Mouse (Mus musculus): Measurements from ENCODE around the gene Olfr1124. TPM values are rescaled to one million over a fixed set of nuclear protein-coding genes. Genes with fewer than 3 reads are reported as not detected.
"Not testable (repeated sequence)": the region's sequence is repeated elsewhere in the genome, so short reads cannot be mapped to it uniquely, and the experiment has no call there.

The Olfr1124 gene
- 0.09 TPM in 1 of 2 replicates, not detected in the other for polyA plus RNA-seq (2015; fragmentation: Nextera tagmentation; extraction: Ambion mirVana)

DNA sequence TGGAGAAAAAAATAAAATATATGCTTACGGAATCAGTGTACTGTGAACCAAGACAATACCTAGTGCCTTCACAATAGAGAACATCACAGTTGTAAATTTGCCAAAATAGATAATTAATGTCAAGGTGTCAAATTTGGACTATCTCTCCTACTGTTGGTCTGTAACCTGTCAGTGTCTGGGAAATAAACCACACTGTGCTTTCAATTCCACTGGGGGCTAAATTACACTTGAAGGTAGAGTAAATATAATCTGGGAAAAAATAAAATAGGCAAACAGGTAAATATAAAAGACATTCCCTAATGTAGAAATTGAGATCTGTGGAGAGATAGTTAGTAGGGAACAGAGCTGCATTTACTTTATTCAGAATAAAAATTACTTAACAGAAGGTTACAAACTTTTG lies at the start of gene Olfr1124:
Gene Olfr1124 (plus strand): TSS at position 301 of the 400 bp plus-strand sequence.
- DNase-seq (ENCODE audit: low spot score): no peak

DNA sequence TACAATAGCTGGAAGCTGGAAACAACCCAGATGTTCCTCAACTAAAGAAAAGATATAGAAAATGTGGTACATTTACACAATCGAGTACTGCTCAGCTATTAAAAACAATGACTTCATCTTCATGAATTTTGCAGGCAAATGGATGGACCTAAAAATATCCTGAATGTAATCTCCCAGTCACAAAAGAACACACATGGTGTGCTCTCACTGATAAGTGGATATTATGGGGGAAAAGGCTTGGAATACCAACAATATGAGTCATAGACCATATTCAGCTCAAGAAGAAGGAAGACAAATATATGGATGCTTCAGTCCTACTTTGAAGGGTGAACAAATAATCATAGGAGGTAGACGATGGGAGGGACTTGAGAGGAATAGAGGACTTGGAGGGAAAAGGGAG lies 46.1 kb upstream of the Olfr1124 start:
- no peak for DNase-seq (ENCODE audit: low spot score)

DNA sequence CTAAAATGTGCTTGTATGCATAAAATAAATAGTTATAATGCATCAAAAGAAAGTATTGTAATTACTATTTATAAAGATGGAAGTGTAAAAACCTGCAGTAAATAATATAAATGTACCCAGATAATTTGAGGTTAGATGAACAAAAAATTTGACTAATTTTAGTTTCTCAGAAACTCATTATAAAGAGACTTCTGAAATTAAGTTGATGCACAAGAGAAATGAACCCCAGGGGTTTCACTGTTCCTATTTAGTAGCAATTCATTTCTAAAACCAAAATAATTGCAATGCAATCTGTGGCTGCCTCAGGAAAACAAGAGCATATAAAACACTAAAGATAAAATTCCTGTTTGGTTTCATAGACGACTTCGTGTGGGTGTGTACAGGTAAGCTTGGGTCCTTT lies 44.5 kb upstream of the Olfr1124 start, which contains the start of gene Olfr1122:
Gene Olfr1122 (plus strand): TSS at position 301 of the 400 bp plus-strand sequence.
- DNase-seq (ENCODE audit: low spot score): no peak

DNA sequence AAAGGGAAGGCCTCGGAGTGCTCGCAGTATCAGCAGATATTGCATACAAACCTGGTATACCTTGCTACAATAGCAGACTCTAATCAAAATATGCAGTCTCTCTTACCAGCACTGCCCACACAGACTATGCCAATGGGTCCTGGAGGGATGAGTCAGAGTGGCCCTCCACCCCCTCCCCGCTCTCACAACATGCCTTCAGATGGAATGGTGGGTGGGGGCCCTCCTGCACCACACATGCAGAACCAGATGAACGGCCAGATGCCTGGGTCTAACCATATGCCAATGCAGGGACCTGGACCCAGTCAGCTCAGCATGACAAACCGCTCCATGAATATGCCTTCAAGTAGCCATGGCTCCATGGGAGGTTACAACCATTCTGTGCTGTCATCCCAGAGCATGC lies 36.5 kb upstream of the Olfr1124 start:
- not testable (repeated sequence) for DNase-seq (ENCODE audit: low spot score)

DNA sequence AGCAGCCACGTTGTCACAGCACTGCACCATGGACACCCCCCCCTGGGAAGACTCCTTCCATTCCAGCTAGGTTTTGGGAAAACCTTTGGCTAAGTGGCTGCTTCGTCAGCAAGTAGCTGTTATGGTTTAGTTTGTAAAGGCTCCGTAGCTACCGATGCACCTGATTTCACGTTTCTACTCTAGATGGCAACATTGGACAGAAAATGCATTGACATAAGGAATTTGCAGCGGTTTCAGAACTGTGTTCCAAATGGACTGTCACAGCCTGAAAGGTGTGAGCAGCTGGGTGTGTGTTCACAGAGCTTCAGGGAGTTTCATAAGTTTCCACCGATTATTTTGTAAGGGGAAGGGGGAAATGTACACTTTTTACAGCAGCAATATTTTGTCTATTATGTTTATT lies 35.4 kb upstream of the Olfr1124 start:
- DNase-seq (ENCODE audit: low spot score): not testable (repeated sequence)

DNA sequence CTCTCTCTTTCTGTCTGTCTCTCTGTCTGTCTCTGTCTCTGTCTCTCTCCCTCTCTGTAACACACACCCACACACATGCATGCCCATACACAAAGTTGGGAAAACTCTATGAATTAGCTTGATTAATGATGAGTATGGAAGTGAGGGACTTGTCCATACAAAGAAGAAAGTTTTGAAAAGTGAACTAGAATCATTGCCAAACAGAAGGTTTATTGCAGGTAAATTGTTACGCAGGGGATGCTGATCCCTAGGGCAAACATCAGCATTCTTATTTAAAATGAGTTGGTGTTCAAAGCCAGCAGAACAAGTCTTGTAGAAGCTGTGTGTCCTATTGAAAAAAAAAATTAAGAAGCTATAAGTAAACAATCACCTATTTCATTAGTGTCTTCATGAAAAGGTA lies 13.7 kb upstream of the Olfr1124 start, which contains the start of gene Olfr1123:
Gene Olfr1123 (plus strand): TSS at position 301 of the 400 bp plus-strand sequence.
- no peak for DNase-seq (ENCODE audit: low spot score)

DNA sequence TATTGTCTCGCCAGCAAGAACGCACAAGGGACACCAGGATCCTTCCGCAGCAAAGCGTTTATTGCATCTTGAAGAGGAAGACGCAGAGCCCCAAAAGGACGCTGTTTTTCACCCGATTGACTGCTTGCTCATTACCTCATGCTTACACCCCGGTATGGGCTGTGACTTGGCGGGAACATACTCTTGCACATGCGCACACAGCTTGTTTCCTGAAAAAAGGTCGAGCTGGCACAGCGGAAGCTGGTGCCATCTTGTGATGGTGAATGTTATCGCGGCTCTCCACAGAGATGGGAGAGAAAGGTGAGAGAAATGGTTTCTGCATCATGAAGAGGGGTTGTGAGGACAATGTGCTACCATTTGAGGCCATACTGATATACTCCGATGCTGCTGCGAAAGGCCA lies 7.7 kb downstream of the Olfr1124 start:
- no peak for DNase-seq (ENCODE audit: low spot score)

DNA sequence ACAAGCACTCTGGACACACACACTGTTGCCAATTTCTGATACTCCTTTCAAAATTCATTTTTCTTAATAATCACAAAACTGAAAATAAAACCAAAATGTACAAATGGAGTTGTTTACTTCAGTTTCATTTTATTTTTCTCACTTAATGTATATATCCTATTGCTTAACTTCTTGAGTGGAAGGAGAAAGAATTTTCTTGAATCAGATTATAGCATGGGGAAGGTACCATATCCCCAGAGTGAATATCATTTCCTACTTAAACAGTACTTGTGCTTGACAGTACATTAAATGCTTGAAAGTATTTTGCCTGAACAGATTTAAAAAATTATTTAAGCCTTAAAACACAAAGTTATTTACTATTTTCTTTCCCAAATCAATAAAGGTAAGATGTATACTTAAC lies 23.6 kb downstream of the Olfr1124 start, which contains the start of gene Olfr1126:
Gene Olfr1126 (plus strand): TSS at position 301 of the 400 bp plus-strand sequence.
- DNase-seq (ENCODE audit: low spot score): no peak

DNA sequence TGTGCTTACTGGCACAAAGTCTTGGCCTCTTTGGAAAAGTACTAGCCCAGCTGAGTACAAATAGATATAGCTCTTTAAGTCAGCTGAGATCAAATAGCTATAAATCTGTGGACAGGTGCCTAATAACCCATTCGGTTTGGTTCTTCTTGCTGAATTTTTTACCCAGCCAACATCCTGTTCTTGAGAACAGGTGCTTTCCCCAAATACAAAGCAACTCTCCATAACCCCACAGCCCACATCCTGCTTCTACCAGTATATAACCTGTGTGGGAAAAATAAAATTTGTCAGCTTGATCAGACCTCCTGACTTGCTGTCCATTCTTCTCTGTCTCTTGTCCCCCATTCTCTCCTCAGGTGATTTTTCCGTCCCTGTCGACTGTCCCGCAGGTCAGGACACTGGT lies 31.7 kb downstream of the Olfr1124 start:
- DNase-seq (ENCODE audit: low spot score): no peak

DNA sequence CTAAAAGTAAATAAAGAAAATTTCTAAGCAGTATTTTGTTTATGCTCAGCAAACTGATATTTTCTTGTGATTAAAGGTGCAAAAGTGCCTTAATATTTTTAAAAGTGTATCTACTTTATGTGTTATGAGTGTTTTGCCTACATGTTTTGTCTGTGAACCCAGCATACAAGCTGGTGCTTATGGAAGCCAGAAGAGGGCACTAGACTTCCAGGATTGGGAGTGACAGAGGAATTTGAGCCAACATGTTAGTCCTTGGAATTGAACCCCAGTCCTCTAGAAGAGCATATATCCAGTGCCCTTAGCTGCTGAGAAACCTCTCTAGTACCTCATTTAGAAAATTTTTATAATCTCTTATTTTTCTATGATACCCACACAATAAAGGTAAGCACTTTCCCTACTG lies 50.1 kb downstream of the Olfr1124 start:
- DNase-seq (ENCODE audit: low spot score): no peak

DNA sequence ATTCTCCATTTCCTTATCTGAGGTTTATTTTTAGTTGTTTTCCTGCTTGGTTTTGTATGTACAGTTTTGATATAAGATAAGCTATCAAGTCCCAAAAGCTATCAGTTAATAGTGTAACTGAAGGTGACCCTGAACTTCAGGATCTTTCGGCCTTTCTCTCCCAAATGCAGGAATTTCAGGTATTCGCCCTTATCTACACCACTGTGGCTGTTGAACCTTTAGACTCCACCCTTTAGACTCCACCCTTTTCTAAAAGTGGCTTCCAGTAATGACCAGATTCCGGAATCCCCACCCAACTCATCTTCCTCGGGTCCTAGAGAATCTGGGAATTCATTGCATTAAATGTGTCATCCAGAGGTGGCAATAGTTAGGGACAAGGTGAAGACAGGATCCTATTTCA lies 51.1 kb downstream of the Olfr1124 start:
- no peak for DNase-seq (ENCODE audit: low spot score)

DNA sequence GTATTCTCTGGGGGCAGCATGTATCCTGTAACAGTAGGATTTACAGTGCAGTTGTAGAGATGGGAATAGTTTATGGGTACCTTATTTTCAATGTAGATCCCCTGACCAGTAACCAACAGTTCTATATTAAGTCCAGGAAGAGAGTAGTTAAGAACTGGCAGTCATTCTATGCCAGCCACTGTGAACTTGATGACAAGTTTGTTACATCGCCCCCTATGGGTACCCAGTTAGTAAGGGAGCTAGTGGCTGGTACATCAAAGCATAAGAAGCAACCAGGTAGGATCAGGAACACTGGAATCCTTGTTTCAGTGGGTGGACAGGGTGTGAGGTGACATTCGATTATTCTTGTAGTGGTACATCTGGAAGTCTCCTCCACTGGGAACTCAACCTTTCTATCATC lies 52.2 kb downstream of the Olfr1124 start:
- no peak for DNase-seq (ENCODE audit: low spot score)

Other genes starting within 250 kb of the Olfr1124 start
- not detected in 2 replicates for gene Olfr1112, start 242.5 kb upstream of the Olfr1124 start, polyA plus RNA-seq (2015; fragmentation: Nextera tagmentation; extraction: Ambion mirVana)
- gene Olfr1113, start 221.3 kb upstream of the Olfr1124 start, polyA plus RNA-seq (2015; fragmentation: Nextera tagmentation; extraction: Ambion mirVana): not detected in 2 replicates
- not detected in 2 replicates for gene Olfr1115, start 182.3 kb upstream of the Olfr1124 start, polyA plus RNA-seq (2015; fragmentation: Nextera tagmentation; extraction: Ambion mirVana)
- gene Olfr1116, start 162.7 kb upstream of the Olfr1124 start, polyA plus RNA-seq (2015; fragmentation: Nextera tagmentation; extraction: Ambion mirVana): not detected in 2 replicates
- gene Olfr1118, start 122.7 kb upstream of the Olfr1124 start, polyA plus RNA-seq (2015; fragmentation: Nextera tagmentation; extraction: Ambion mirVana): not detected in 2 replicates
- not detected in 2 replicates for gene Olfr1120, start 75.5 kb upstream of the Olfr1124 start, polyA plus RNA-seq (2015; fragmentation: Nextera tagmentation; extraction: Ambion mirVana)
- not detected in 2 replicates for gene Olfr1121, start 60.4 kb upstream of the Olfr1124 start, polyA plus RNA-seq (2015; fragmentation: Nextera tagmentation; extraction: Ambion mirVana)
- not detected in 2 replicates for gene Olfr1122, start 44.4 kb upstream of the Olfr1124 start, polyA plus RNA-seq (2015; fragmentation: Nextera tagmentation; extraction: Ambion mirVana)
- not detected in 2 replicates for gene Olfr1123, start 13.6 kb upstream of the Olfr1124 start, polyA plus RNA-seq (2015; fragmentation: Nextera tagmentation; extraction: Ambion mirVana)
- gene Olfr1126, start 23.7 kb downstream of the Olfr1124 start, polyA plus RNA-seq (2015; fragmentation: Nextera tagmentation; extraction: Ambion mirVana): not detected in 2 replicates
- gene Pramel7, start 66.8 kb downstream of the Olfr1124 start, polyA plus RNA-seq (2015; fragmentation: Nextera tagmentation; extraction: Ambion mirVana): not detected in 2 replicates
- gene Pramel6, start 76.3 kb downstream of the Olfr1124 start, polyA plus RNA-seq (2015; fragmentation: Nextera tagmentation; extraction: Ambion mirVana): not detected in 2 replicates
- not detected in 2 replicates for gene Olfr153, start 101.5 kb downstream of the Olfr1124 start, polyA plus RNA-seq (2015; fragmentation: Nextera tagmentation; extraction: Ambion mirVana)
- not detected in 2 replicates for gene Olfr1128, start 115.3 kb downstream of the Olfr1124 start, polyA plus RNA-seq (2015; fragmentation: Nextera tagmentation; extraction: Ambion mirVana)
- not detected in 2 replicates for gene Olfr1129, start 143.6 kb downstream of the Olfr1124 start, polyA plus RNA-seq (2015; fragmentation: Nextera tagmentation; extraction: Ambion mirVana)
- not detected in 2 replicates for gene Olfr1130, start 175.9 kb downstream of the Olfr1124 start, polyA plus RNA-seq (2015; fragmentation: Nextera tagmentation; extraction: Ambion mirVana)
- gene Olfr1131, start 196.8 kb downstream of the Olfr1124 start, polyA plus RNA-seq (2015; fragmentation: Nextera tagmentation; extraction: Ambion mirVana): not detected in 2 replicates
- gene Olfr1132, start 207.3 kb downstream of the Olfr1124 start, polyA plus RNA-seq (2015; fragmentation: Nextera tagmentation; extraction: Ambion mirVana): not detected in 2 replicates
- not detected in 2 replicates for gene Olfr1133, start 217.1 kb downstream of the Olfr1124 start, polyA plus RNA-seq (2015; fragmentation: Nextera tagmentation; extraction: Ambion mirVana)
- gene Olfr1134, start 228.2 kb downstream of the Olfr1124 start, polyA plus RNA-seq (2015; fragmentation: Nextera tagmentation; extraction: Ambion mirVana): not detected in 2 replicates
- not detected in 2 replicates for gene Olfr1135, start 243.4 kb downstream of the Olfr1124 start, polyA plus RNA-seq (2015; fragmentation: Nextera tagmentation; extraction: Ambion mirVana)